Mouse (Mus musculus) erythroblast, embryonic 14.5 days (primary cell): ENCODE data around the gene Col27a1.

Experiments used
- GATA1 ChIP-seq: IDR thresholded peaks from 2 replicates; pipeline ENCODE4 v1.6.1; 2012; ENCODE audit warnings: low read length, inconsistent platforms, mixed read lengths
- TAL1 ChIP-seq: IDR thresholded peaks from 3 replicates; pipeline ENCODE4 v1.6.1; 2012; ENCODE audit warnings: low read length, inconsistent platforms, mixed read lengths

GRCm38 (mm10) chr4:63236235-63236634, 22.4 kb downstream of the Col27a1 start:
- TF ChIP-seq GATA1 (no peak), TAL1 (no peak)
